Mouse (Mus musculus) MEL (cell line): Measurements from ENCODE around the gene Wdr82. TPM values are rescaled to one million over a fixed set of nuclear protein-coding genes. Genes with fewer than 3 reads are reported as not detected.

Experiments
- DNase-seq: peaks from one replicate; pipeline ENCODE4 v3.0.0; 2011; ENCODE audit warnings: low read depth, low spot score
- H3K27ac ChIP-seq: 2 replicates; pipeline ENCODE4 v1.5.1; 2012; ENCODE audit warnings: low read depth, mild to moderate bottlenecking, control low read depth, low read length, moderate library complexity; ENCODE audit not compliant: control insufficient read depth
- H3K27me3 ChIP-seq, 2 experiments: fragments of 150-350 bp in 1 of 2; sonication (generic) in 1 of 2; 2 replicates each; pipeline ENCODE4 v1.6.1; 2012; ENCODE audit warnings: low read length in 2 of 2, mild to moderate bottlenecking in 2 of 2, improper control_type of control experiment in 1 of 2, moderate library complexity in 1 of 2; ENCODE audit not compliant: insufficient read depth in 2 of 2, control insufficient read depth in 1 of 2
- H3K36me3 ChIP-seq, 2 experiments: 2 replicates each; pipeline ENCODE4 v1.6.1; 2012 to 2014; ENCODE audit warnings: low read length in 2 of 2, improper control_type of control experiment in 1 of 2, inconsistent platforms in 1 of 2, mild to moderate bottlenecking in 1 of 2; ENCODE audit not compliant: insufficient read depth in 2 of 2, control insufficient read depth in 1 of 2
- H3K4me1 ChIP-seq, 2 experiments: fragments of 150-350 bp in 1 of 2; sonication (generic) in 1 of 2; 2 replicates each; pipeline ENCODE4 v1.6.1; 2012; ENCODE audit warnings: low read length in 2 of 2, improper control_type of control experiment in 1 of 2, mild to moderate bottlenecking in 1 of 2; ENCODE audit not compliant: insufficient read depth in 2 of 2, control insufficient read depth in 1 of 2
- H3K4me3 ChIP-seq, 2 experiments: fragments of 150-350 bp in 1 of 2; sonication (generic) in 1 of 2; 2 replicates each; pipeline ENCODE4 v1.5.1; 2012; ENCODE audit warnings: low read depth in 2 of 2, low read length in 2 of 2, mild to moderate bottlenecking in 2 of 2, moderate library complexity in 2 of 2, control low read depth in 1 of 2, improper control_type of control experiment in 1 of 2; ENCODE audit not compliant: control insufficient read depth in 1 of 2, insufficient read depth in 1 of 2
- H3K79me2 ChIP-seq: 2 replicates; pipeline ENCODE4 v1.6.1; 2012; ENCODE audit warnings: mild to moderate bottlenecking, low read length, moderate library complexity; ENCODE audit not compliant: control insufficient read depth, poor library complexity, insufficient read depth
- H3K9ac ChIP-seq: 2 replicates; pipeline ENCODE4 v1.6.1; 2012; ENCODE audit warnings: low read depth, mild to moderate bottlenecking, control low read depth, low read length, moderate library complexity; ENCODE audit not compliant: control insufficient read depth, poor library complexity, severe bottlenecking
- H3K9me3 ChIP-seq: fragments of 150-350 bp; sonication (generic); replicated peaks from 2 replicates; pipeline ENCODE4 v1.6.1; 2012; ENCODE audit warnings: mild to moderate bottlenecking, low read length, improper control_type of control experiment, moderate library complexity; ENCODE audit not compliant: insufficient read depth
- CHD2 ChIP-seq: IDR thresholded peaks from 2 replicates; pipeline ENCODE4 v1.6.1; 2011; ENCODE audit warnings: low read length, improper control_type of control experiment
- EP300 ChIP-seq, 2 experiments: IDR thresholded peaks; 2 replicates each; pipeline ENCODE4 v1.6.1; 2011; ENCODE audit warnings: improper control_type of control experiment in 2 of 2, low read length in 2 of 2, low read depth in 1 of 2, mild to moderate bottlenecking in 1 of 2
- JUND ChIP-seq: IDR thresholded peaks from 2 replicates; pipeline ENCODE4 v1.6.1; 2011; ENCODE audit warnings: low read depth, mild to moderate bottlenecking, improper control_type of control experiment, low read length
- MXI1 ChIP-seq: IDR thresholded peaks from 2 replicates; pipeline ENCODE4 v1.6.1; 2011; ENCODE audit warnings: mild to moderate bottlenecking, low read depth, low read length, improper control_type of control experiment
- SIN3A ChIP-seq: IDR thresholded peaks from 2 replicates; pipeline ENCODE4 v1.6.1; 2012; ENCODE audit warnings: low read length, improper control_type of control experiment, inconsistent platforms
- ZC3H11A ChIP-seq: IDR thresholded peaks from 2 replicates; pipeline ENCODE4 v1.6.1; 2012; ENCODE audit warnings: low read depth, mild to moderate bottlenecking, inconsistent platforms, low read length, improper control_type of control experiment
- ZMIZ1 ChIP-seq: IDR thresholded peaks from 2 replicates; pipeline ENCODE4 v1.6.1; 2012; ENCODE audit warnings: low read depth, mild to moderate bottlenecking, inconsistent platforms, low read length, improper control_type of control experiment, moderate library complexity
- ZNF384 ChIP-seq: IDR thresholded peaks from 2 replicates; pipeline ENCODE4 v1.6.1; 2012; ENCODE audit warnings: low read depth, mild to moderate bottlenecking, inconsistent platforms, low read length, improper control_type of control experiment
- polyA plus RNA-seq, 2 experiments: library from polyadenylated mRNA; stranded (reverse) in 1 of 2; unstranded in 1 of 2; fragments of >175 nt in 1 of 2; fragments of >200 nt in 1 of 2; gene quantifications; 2 replicates each; pipeline versions ENCODE4 v1.2.1 to v1.2.4; 2012; ENCODE audit warnings: low replicate concordance in 2 of 2, low read depth in 1 of 2; ENCODE audit not compliant: insufficient read length in 2 of 2, insufficient read depth in 1 of 2, missing spikeins in 1 of 2
- total RNA-seq: library from RNA; depleted of rRNA; stranded (reverse); fragments of 300-350 nt; gene quantifications from 2 replicates; pipeline ENCODE4 v1.2.3, GENCODE M21; 2012; rRNA removed

Wdr82 gene
- total and polyA plus RNA-seq, 3 experiments, result 41.7 to 108 (median 72.2) TPM

DNA sequence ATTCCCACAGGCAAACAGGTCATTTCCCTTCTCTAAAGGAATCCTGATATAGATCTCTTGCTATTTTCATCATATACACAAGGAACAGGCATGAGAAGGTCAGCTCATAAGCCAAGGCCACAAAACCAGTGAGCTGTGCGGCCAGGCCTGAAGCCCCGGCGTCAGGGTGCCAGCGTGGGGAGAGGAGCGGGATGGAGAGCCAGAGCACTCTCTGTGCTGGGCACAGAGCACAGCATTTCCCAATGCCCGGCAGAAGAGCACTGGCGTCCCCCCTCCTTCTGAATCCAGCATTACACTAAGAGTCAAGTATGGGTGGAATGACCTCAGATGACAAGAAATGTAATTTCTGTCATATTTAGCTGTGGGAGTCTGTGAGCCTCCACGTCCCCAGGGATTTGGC, 66.7 kb downstream of the Wdr82 start:
- Histone ChIP-seq H3K36me3 (peaks cover 0 to 7% of the 10 kb centered on the region in 2 experiments; a peak in 1 of 4 replicates), H3K27me3 (no peaks in the 10 kb centered on the region), H3K4me3 (no peak overlapping the region), H3K79me2 (no peaks in the 10 kb centered on the region), H3K9me3 (no peaks in the 10 kb centered on the region), H3K27ac (no peak overlapping the region), H3K9ac (no peak overlapping the region), H3K4me1 (no peaks in the 10 kb centered on the region)
- TF ChIP-seq JUND (no peak), ZC3H11A (no peak), MXI1 (no peak), EP300 (IDR thresholded peaks at IDR 0.05; ENCODE audit: low read depth in 1 of 2, low read length in 2 of 2) (no peak), ZMIZ1 (no peak)
- DNase-seq, result no peak

DNA sequence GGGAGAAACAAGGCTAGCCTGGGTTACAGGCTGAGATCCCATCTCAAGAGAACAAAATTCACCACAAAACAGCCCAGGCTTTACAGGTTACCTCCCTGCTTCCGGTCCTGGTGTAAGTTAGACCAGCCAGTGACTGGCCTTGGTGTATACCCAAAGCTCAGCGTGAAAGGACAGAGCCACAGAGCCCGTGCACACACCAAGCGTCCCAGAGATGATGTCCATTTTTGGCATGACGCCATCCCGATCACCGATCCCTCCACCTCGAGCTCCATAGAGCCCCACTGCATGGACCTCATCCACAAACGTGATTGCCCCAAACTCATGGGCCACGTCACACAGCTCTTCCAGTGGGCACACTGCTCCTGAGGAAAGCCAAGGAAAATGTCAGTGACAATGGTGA, 67.2 kb downstream of the Wdr82 start:
- Histone ChIP-seq H3K4me3 (no peak overlapping the region), H3K9me3 (no peaks in the 10 kb centered on the region), H3K27ac (no peak overlapping the region), H3K9ac (no peak overlapping the region), H3K27me3 (no peaks in the 10 kb centered on the region), H3K36me3 (peaks cover 0 to 7% of the 10 kb centered on the region in 2 experiments; a peak in 1 of 4 replicates), H3K4me1 (no peaks in the 10 kb centered on the region), H3K79me2 (no peaks in the 10 kb centered on the region)
- TF ChIP-seq SIN3A (no peak), ZNF384 (no peak), CHD2 (no peak), ZC3H11A (no peak)
- no peak for DNase-seq

Other genes starting within 250 kb of the Wdr82 start
- not detected in 2 replicates for gene Col6a5, start 210.3 kb upstream of the Wdr82 start, total RNA-seq
- not detected for gene Col6a5, start 210.3 kb upstream of the Wdr82 start, polyA plus RNA-seq
- not detected in 2 replicates for gene Col6a4, start 74.1 kb upstream of the Wdr82 start, total RNA-seq
- not detected for gene Col6a4, start 74.1 kb upstream of the Wdr82 start, polyA plus RNA-seq
- 3.1 and 3.2 TPM in 2 replicates for gene Glyctk, start 12.8 kb upstream of the Wdr82 start, total RNA-seq
- gene Glyctk, start 12.8 kb upstream of the Wdr82 start, polyA plus RNA-seq, result 1 to 10 TPM in 1 of 2 experiments, not detected in 1; 3.3 TPM
- gene Ppm1m, start 28.8 kb downstream of the Wdr82 start, total RNA-seq, result 29.4 and 34.2 TPM in 2 replicates
- gene Ppm1m, start 28.8 kb downstream of the Wdr82 start, polyA plus RNA-seq, result 10 to 100 TPM in 1 of 2 experiments, not detected in 1; 47.2 TPM
- 63.9 and 66.8 TPM in 2 replicates for gene Twf2, start 32.2 kb downstream of the Wdr82 start, total RNA-seq
- gene Twf2, start 32.2 kb downstream of the Wdr82 start, polyA plus RNA-seq, result 100 to 1,000 TPM in 1 of 2 experiments, not detected in 1; 101 TPM
- not detected in 2 replicates for gene Tlr9, start 51.7 kb downstream of the Wdr82 start, total RNA-seq
- gene Tlr9, start 51.7 kb downstream of the Wdr82 start, polyA plus RNA-seq, result not detected
- 14.4 and 19.8 TPM in 2 replicates for gene Alas1, start 77.7 kb downstream of the Wdr82 start, total RNA-seq
- gene Alas1, start 77.7 kb downstream of the Wdr82 start, polyA plus RNA-seq, result 10 to 100 TPM in 1 of 2 experiments, not detected in 1; 15.3 TPM
- 33.8 and 37.6 TPM in 2 replicates for gene Poc1a, start 110.1 kb downstream of the Wdr82 start, total RNA-seq
- gene Poc1a, start 110.1 kb downstream of the Wdr82 start, polyA plus RNA-seq, result 10 to 100 TPM in 1 of 2 experiments, not detected in 1; 41.3 TPM
- 5.4 and 5.5 TPM in 2 replicates for gene Dusp7, start 197.7 kb downstream of the Wdr82 start, total RNA-seq
- gene Dusp7, start 197.7 kb downstream of the Wdr82 start, polyA plus RNA-seq, result 10 to 100 TPM in 1 of 2 experiments, not detected in 1; 12.2 TPM